Mouse (Mus musculus) adrenal gland, postnatal 36 days (tissue): ENCODE measurements at regions not wholly inside any gene's neighbourhood (a gene's known extent, or its start where the extent isn't known, plus 50 kb on each side); places are given as distances from the start of the nearest gene placed in this dataset.
A peak's percentile ranks its signal among the peaks of the same experiment; 100 is the strongest.

Experiments
- DNase-seq, 2 experiments: peaks; one replicate each; pipeline ENCODE4 v3.0.0; 2021; ENCODE audit warnings: mixed read lengths in 1 of 2

- no peak for DNase-seq
Measured at GRCm38 (mm10) chr2:166271373-166272189, 116.1 kb upstream of the Sulf2 start.

DNA sequence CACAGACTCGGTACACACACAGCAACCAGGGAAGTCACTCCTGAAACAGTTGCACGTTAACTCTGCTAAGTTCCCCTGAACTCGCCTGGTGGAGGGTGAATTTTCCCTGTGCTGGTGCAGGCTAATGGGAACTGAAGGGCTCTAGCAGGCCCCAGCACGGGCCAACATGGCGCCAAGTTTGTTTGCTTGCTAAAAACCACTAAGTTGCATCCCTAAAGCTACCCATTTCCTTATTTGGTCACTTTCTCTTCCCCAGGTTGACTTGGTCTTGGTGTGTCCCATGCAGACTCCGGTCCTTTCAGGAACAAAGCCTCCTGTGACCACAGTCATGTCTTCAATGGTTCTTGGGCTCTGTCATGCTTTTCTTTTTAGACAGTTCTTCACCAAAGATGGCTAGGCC lies 114.5 kb upstream of the Sulf2 start:
- DNase-seq = no peak

DNA sequence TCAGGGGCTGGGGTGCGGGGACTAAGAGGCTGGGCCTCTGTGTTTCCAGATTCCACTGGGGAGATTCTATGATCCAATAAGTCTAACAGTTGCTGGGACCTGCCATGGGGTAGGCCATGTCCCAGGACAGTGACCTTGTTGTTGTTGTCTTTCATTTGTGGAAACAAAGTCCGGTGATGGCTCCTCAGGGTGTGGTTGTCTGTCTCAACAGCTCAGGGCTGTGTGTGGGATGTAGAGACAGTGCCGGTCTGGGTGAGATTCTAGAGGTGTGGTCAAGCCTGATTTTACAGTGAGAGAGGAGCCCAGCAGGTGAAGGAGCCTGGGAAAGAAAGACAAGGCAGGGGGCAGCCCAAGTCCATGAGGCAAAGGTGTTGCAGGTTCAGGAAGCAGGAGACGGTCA lies 111.5 kb upstream of the Sulf2 start:
- no peak for DNase-seq

DNA sequence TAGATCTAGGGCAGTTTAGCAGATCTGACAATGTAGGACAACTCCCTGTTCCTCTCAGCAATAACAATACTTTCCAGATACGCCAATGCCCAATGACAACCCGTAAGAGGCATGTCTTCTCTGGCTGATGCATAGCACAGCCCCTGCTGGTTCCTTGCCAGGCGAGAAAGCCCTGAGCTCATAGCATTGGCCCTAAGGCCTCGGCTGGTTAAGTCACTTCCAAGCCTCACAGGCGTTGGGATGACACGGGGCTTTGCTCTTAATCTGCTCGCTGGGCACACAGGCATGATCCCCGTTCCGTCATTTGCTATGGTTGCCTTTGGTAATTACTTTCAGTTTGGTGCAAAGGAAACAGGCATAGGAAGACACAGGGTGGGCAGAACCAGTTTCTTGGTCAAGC lies 111.0 kb upstream of the Sulf2 start:
- DNase-seq = no peak

DNA sequence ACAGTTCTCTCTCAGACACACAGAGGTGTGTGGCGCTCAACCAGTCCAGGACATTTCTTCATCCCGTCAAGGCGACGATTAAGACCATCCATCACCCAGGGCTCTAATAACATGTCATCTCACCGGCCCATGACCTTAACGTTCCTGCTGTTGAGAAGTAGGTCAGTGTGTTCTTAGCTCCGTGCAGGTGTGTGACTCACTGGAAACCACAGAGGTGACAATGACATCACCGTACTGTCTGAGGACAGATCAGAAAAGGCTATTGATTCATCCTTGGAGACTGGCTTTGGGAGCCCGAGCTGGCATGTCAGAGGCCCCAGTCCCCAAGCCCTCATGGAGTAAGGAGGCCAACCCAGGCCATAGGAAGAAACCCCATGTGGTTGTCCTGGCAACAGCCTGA lies 109.3 kb upstream of the Sulf2 start:
- peak in 1 of 2 experiments; percentile 41 for DNase-seq

GRCm38 (mm10) chr2:166261799-166262198 lies 106.3 kb upstream of the Sulf2 start:
- peak; percentile 35 to 53 for DNase-seq

- DNase-seq = no peak
Measured at GRCm38 (mm10) chr2:166261065-166261464, 105.6 kb upstream of the Sulf2 start.

DNA sequence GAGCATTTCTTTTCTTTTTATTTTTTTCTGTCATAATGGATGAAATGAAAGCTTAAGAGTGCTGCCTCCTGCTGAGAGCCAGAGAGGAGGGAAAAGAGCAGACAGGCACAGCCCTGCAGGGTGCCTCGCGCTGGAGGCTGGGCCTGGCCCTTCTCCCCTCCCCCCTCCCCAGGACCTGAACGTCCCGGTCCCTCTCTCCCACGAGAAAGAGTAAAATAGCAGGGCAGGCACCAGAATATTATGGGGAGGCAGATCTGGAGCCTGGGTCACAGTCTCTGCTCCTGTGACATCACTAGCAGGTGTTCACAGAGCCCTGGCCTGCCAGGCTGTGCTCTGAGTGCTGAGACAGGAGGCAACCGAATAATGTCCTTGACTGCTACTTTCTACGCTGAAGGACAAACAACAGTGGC lies 103.3 kb upstream of the Sulf2 start:
- no peak for DNase-seq

- no peak for DNase-seq
Measured at GRCm38 (mm10) chr2:166257666-166258065, 102.2 kb upstream of the Sulf2 start.

GRCm38 (mm10) chr2:166256193-166256592 lies 100.7 kb upstream of the Sulf2 start:
- no peak for DNase-seq

DNA sequence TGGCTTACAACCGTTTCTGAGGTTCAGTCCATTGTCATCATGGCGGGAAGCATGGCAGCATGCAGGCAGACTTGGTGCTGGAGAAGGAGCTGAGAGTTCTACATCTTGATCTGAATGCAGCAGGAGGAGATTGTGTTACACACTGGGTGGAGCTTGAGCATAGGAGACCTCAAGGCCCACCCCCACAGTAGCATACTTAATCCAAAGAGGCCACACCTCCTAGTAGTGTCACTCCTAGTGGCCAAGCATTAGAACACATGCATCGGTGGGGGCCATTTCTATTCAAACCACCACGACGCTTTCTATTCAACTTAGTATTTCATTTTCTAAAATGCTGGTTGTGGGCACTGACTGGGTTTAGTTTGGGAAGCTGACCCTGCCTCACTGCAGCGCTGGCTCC lies 99.1 kb upstream of the Sulf2 start:
- DNase-seq = no peak

DNA sequence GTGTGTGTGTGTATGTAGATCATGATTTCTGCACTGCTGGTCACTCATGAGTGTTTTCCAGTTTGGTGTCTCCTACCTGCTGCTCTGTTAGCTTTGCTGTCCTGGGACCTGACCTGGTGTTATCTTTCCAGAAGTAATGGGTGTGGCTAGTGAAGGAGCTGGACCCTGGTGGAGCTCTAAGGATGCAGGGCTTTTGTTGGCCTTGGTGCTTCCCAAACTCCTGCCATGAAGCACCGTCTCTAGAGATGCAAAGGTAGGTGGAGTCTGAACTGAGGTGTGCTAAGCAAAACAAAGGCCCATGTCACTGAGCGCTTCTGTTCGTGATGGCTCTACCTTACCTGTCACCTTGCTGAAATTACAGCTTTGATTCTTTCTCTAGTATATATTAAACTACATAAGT lies 96.6 kb upstream of the Sulf2 start:
- no peak for DNase-seq

DNA sequence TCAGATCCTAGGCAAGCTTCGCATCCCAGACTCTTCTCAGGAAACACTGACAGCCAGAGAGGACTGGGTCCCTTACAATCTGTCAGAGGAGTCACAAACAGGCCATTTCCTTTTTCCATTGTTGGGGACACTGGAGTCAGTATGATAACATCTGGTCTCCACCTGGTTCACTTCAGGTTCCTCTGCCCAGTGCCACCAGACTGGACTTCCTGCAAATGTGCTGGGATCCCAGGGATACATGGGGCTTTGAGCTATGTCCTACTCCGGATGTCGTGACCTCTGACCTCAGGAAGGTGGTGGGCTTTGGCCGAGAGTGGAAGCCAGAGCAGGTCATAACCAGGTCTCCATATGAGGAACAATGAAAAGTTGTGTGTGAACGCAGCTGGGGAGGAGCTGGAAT lies 96.0 kb upstream of the Sulf2 start:
- peak; percentile 53 to 61 for DNase-seq

GRCm38 (mm10) chr2:166250571-166250970 lies 95.1 kb upstream of the Sulf2 start:
- DNase-seq = peak; percentile 50 to 62

DNA sequence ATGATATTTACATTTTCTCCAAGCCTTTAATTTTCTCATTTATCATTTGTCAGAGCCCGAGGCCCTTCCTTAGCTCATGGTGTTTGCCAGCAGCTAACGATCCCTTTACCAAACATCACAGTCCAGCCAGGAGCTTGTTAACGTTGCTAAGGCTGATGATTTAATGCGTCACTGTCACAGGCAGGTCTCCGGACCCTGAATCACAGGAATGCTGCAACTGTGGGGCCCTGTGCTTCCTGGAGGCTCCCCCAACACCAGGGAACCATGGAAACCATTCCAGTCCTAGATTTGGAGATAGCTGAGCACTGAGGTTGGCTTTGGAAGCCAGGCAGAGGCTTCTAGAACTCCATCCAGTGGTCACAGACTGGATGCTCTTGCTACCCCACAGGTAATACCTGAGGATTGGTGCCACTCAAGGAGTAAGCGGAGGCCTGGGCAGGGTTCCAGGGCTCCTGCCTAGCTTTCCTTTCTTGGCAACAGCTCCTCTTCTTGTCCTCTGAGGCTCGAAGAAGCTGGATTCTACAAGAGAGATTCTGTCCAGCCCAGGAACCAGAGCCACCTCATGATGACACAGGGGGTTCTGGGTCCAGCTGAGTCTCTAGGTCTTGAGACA lies 94.0 kb upstream of the Sulf2 start:
- DNase-seq = no peak

DNA sequence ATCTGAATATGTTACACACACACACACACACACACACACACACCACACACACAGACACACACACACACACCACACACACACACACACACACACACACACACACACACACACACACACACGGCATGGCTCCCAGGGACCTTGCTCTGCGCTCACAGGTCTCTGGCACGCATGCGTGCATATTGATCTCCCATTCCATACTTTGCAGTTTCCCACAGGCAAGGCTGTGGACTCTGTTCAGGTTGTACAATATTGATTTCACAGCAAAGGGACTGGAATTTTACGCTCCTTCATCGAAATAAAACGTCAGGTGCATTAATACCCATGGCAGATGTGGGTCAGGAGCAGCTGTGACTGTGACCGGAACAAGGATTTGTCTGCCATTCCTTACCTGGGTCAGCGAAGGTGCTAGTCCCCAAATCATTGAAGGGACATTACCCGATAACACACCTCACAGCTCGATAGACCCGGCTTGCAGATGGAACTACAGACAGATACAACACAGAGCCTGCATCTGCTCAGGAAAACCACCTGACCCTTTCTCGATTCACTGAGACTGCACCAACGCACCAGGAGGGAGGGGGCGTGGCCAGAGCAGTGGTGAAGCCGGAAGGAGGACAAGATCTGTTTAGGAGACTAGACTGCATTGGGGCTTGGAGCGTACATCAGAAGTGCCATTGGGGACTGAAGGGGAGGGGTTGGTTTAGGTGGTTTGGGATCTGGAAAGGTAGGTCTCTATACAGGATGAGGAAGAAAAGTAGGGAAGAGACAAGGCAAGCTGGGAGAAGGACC lies 91.1 kb upstream of the Sulf2 start:
- no peak for DNase-seq

DNA sequence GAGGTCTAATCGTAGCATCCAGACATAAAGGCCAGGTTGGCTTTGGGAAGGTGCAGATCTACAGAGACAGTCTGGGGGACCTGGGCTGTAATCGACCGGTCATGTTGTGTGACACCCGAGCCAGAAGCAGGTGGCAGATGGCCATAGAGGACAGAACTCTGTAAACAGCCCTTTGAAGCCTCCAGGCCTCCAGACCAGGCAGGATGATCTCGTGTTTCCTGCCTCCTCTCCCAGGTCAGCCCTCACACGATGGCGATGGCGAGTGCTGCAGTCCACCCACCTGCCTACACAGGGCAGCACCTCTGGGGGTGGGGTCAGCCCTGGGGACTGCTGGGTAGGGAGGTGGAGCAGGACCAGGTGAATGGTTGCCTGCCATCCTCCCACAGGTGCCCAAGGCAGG lies 89.8 kb upstream of the Sulf2 start:
- no peak for DNase-seq

GRCm38 (mm10) chr2:166242786-166243521 lies 87.5 kb upstream of the Sulf2 start:
- DNase-seq = peak; percentile 30 to 36

GRCm38 (mm10) chr2:166241310-166241709 lies 85.8 kb upstream of the Sulf2 start:
- no peak for DNase-seq

DNA sequence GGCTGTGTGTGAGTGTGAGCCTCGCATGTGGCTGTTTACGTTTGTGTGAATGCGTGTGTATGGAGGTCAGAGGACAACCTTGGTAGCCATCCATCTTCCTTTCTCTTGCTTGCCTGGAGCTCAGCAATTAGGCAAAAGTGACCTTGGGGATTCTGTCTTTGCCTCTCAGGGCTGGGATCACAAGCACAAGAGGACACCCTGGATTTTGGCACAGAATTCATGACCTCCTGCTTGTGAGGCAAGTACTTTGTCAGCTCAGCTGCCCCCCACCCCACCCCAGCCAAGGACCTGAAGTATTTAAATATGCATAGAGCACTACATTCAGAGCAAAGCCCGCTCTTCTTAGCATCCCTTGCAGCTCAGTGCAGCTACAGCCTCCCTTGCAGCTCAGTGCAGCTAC lies 84.6 kb upstream of the Sulf2 start:
- peak; percentile 22 to 54 for DNase-seq

DNA sequence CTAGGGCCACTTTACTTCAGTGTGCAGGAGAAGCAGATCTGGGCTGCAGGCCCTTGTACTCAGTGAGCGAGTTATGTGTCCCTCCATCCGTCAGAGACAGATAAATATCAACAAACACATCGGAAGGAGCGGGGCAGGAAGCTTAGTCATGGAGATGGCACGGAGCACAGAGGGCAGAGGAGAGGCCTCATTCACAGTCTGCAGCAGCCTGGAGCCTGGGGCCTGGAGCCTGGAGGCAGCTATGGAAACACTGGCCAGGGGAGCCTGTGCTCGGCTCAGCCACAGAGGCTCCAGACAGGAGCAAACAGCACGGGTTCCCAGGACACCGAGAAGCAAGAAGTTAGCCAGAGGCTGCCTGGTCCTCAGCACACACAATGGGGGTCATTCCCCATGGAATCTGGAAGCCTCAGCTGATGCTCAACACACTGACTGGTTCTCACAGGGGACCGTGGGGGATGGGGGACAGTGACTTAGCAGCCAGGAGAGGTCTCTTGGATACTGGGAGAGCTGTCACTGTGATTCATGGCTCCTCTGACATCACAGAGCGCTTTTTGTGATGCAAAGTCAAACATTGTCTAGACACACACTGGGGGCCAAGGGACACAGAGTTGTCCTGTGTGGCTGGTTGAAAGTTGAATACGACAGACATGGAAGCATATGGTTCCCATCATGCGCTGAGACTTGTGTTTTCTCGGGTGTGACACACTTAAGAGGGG lies 82.2 kb upstream of the Sulf2 start:
- DNase-seq = peak in 1 of 2 experiments; percentile 42

GRCm38 (mm10) chr2:166236102-166236501 lies 80.6 kb upstream of the Sulf2 start:
- DNase-seq = no peak
